Mouse (Mus musculus) heart, adult 2 months (tissue): ENCODE data around the gene Foxp4. TPM values are rescaled to one million over a fixed set of nuclear protein-coding genes. Genes with fewer than 3 reads are reported as not detected.

Experiments used
- DNase-seq, 2 experiments: peaks; one replicate each; pipeline ENCODE4 v3.0.0; 2021
- H3K27ac ChIP-seq: fragments of 200-600 bp; 2 replicates; pipeline ENCODE4 v1.8.1; 2022
- H3K27me3 ChIP-seq: fragments of 200-500 bp; 2 replicates; pipeline ENCODE4 v1.6.1; 2012; ENCODE audit warnings: mild to moderate bottlenecking, low read length, inconsistent platforms, mixed read lengths; ENCODE audit not compliant: control insufficient read depth, insufficient read depth
- H3K36me3 ChIP-seq: fragments of 200-500 bp; 2 replicates; pipeline ENCODE4 v1.6.1; 2012; ENCODE audit warnings: low read length, inconsistent platforms; ENCODE audit not compliant: control insufficient read depth, insufficient read depth
- H3K4me1 ChIP-seq: fragments of 200-500 bp; 2 replicates; pipeline ENCODE4 v1.6.1; 2011; ENCODE audit warnings: low read length; ENCODE audit not compliant: control insufficient read depth, insufficient read depth
- H3K4me3 ChIP-seq: fragments of 200-600 bp; 2 replicates; pipeline ENCODE4 v1.8.1; 2022
- H3K79me2 ChIP-seq: fragments of 200-500 bp; replicated peaks from 2 replicates; pipeline ENCODE4 v1.6.1; 2012; ENCODE audit warnings: mild to moderate bottlenecking, inconsistent platforms, low read length, moderate library complexity, mixed read lengths; ENCODE audit not compliant: control insufficient read depth, insufficient read depth
- H3K9ac ChIP-seq: fragments of 200-500 bp; 2 replicates; pipeline ENCODE4 v1.6.1; 2012; ENCODE audit warnings: low read depth, mild to moderate bottlenecking, control low read depth, inconsistent platforms, low read length, mixed read lengths
- CTCF ChIP-seq: fragments of 200-600 bp; IDR thresholded peaks from 2 replicates; pipeline ENCODE4 v1.8.1; 2022; ENCODE audit warnings: antibody characterized with exemption, mild to moderate bottlenecking, moderate library complexity
- EP300 ChIP-seq: fragments of 200-500 bp; IDR thresholded peaks from 2 replicates; pipeline ENCODE4 v1.6.1; 2011; ENCODE audit warnings: low read depth, low read length, control low read depth; ENCODE audit not compliant: insufficient read depth
- POLR2A ChIP-seq: fragments of 200-500 bp; IDR thresholded peaks from 2 replicates; pipeline ENCODE4 v1.6.1; 2011; ENCODE audit warnings: mild to moderate bottlenecking, low read depth, low read length, control low read depth; ENCODE audit not compliant: insufficient read depth
- WGBS: fragments of 180-500 bp; shearing (Covaris S2); methylation state at CpG from one replicate; pipeline ENCODE4 v1.1.7; 2018; 5-methylcytosine and 5-hydroxymethylcytosine counted together
- intact Hi-C: fragments of 180-260 bp; cut with DNase I; formaldehyde crosslinking; loops from one replicate; pipeline ENCODE4 v1.15.1; 2025
- polyA plus RNA-seq: library from polyadenylated mRNA; depleted of rRNA; stranded (reverse); fragments of >200 nt; gene quantifications from 2 replicates; pipeline ENCODE4 v1.2.3, GENCODE M21; 2012
- total RNA-seq, 2 experiments: library from RNA; stranded (reverse); gene quantifications; 2 replicates each; pipeline ENCODE4 v1.2.3; 2021

Gene Foxp4
- total and polyA plus RNA-seq, 3 experiments: 10.0 to 13.7 (median 11.7) TPM

DNA sequence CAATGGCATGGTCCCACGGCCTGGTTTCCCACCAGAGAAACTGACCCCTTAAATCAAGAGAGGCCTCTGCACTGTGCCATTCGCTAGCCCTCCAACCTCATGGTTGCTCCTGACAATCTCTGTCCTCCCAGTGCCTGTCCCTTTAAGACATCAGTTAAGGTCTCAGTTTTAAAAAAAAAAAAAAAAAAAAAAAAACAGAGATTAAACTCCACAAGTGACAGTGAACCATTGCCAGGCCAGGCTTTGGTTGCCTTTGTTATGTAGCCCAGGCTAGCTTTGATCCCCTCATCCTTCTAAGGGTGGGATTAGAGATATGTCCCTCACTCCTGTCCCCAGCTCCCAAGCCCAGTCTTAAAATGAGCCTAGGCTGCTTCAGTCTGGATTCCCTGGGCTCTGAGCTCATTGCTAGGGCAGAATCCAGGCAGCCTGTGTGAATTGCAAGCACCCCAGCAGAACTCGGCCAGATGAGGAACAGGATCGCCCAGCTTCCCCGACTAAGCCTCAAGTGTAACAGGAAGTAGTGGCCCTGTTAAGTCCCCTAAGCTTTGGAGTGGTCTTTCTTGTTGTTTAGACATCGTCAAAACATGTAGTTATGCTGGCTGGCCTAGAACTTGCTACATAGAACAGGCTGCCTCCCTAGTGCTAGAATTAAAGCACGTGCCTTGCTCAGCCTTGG, 73.7 kb downstream of the Foxp4 start:
- no peaks in the 10 kb centered on the region for H3K36me3 ChIP-seq
- no peak overlapping the region; the same call in 1 of the 2 replicates for H3K27ac ChIP-seq
- WGBS: 72% methylated on average over 7 of the region's 7 CpGs
- no peak overlapping the region for H3K9ac ChIP-seq
- no peak for TF ChIP-seq CTCF
- no peak for TF ChIP-seq EP300
- TF ChIP-seq POLR2A: no peak
- H3K4me3 ChIP-seq: no peak overlapping the region
- DNase-seq: no peak
- intact Hi-C loops: no loop called here
- no peaks in the 10 kb centered on the region for H3K27me3 ChIP-seq
- H3K4me1 ChIP-seq: peaks cover 3% of the 10 kb centered on the region; the same call in 1 of the 2 replicates
- no peaks in the 10 kb centered on the region for H3K79me2 ChIP-seq

GRCm38 (mm10) chr17:47850035-47850434, 74.4 kb downstream of the Foxp4 start:
- Histone ChIP-seq H3K9ac (no peak overlapping the region), H3K4me1 (peaks cover 3% of the 10 kb centered on the region; the same call in 1 of the 2 replicates), H3K27ac (peak overlapping the region; percentile 65), H3K4me3 (no peak overlapping the region), H3K27me3 (no peaks in the 10 kb centered on the region), H3K79me2 (no peaks in the 10 kb centered on the region), H3K36me3 (no peaks in the 10 kb centered on the region)
- intact Hi-C loops: no loop called here
- no peak for TF ChIP-seq CTCF
- no peak for TF ChIP-seq EP300
- no peak for TF ChIP-seq POLR2A
- WGBS: 52% methylated on average over 3 of the region's 3 CpGs
- DNase-seq: peak in 1 of 2 experiments; percentile 67

DNA sequence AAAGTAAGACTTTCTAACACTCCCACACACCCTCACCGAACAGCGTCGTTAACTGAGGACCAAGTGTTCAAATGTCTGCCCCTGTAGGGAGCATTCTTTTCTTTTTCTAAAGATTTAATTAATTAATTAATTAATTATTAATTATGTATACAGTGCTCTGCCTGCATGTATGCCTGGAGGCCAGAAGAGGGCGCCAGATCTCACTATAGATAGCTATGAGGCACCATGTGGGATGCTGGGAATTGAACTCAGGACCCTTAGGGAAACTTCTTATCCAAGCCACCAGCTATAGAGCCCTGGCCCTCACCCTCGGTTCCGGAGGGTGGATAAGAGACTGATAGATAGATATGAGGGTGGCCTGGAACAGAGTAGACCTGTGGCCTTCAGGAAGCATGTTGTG, 76.5 kb downstream of the Foxp4 start:
- DNase-seq: no peak
- H3K36me3 ChIP-seq: no peaks in the 10 kb centered on the region
- intact Hi-C loops: no loop called here
- H3K79me2 ChIP-seq: no peaks in the 10 kb centered on the region
- 80% methylated on average over 6 of the region's 6 CpGs for WGBS
- no peak overlapping the region for H3K9ac ChIP-seq
- H3K27me3 ChIP-seq: no peaks in the 10 kb centered on the region
- H3K4me1 ChIP-seq: peaks cover 4% of the 10 kb centered on the region
- no peak overlapping the region for H3K4me3 ChIP-seq
- no peak overlapping the region for H3K27ac ChIP-seq
- TF ChIP-seq CTCF (peak; percentile 35), EP300 (no peak)

- WGBS: 78% methylated on average over 11 of the region's 11 CpGs
- no peaks in the 10 kb centered on the region for H3K36me3 ChIP-seq
- H3K4me1 ChIP-seq: peaks cover 11% of the 10 kb centered on the region
- H3K27ac ChIP-seq: no peak overlapping the region
- H3K9ac ChIP-seq: no peak overlapping the region
- H3K4me3 ChIP-seq: no peak overlapping the region
- TF ChIP-seq POLR2A: no peak
- no peak for TF ChIP-seq CTCF
- TF ChIP-seq EP300: no peak
- intact Hi-C loops: no loop called here
- no peak for DNase-seq
- no peaks in the 10 kb centered on the region for H3K79me2 ChIP-seq
- H3K27me3 ChIP-seq: no peaks in the 10 kb centered on the region
Observed at GRCm38 (mm10) chr17:47845609-47846008, 78.8 kb downstream of the Foxp4 start.

- no peaks in the 10 kb centered on the region for H3K27me3 ChIP-seq
- no peaks in the 10 kb centered on the region for H3K79me2 ChIP-seq
- no peak overlapping the region for H3K4me3 ChIP-seq
- intact Hi-C loops: no loop called here
- peak; percentile 43 for TF ChIP-seq CTCF
- no peak for TF ChIP-seq POLR2A
- H3K36me3 ChIP-seq: no peaks in the 10 kb centered on the region
- no peak overlapping the region for H3K9ac ChIP-seq
- WGBS: 97% methylated on average over 3 of the region's 3 CpGs
- peaks cover 8% of the 10 kb centered on the region for H3K4me1 ChIP-seq
- DNase-seq: no peak
- H3K27ac ChIP-seq: no peak overlapping the region
Observed at GRCm38 (mm10) chr17:47843465-47843864, 81.0 kb downstream of the Foxp4 start.

DNA sequence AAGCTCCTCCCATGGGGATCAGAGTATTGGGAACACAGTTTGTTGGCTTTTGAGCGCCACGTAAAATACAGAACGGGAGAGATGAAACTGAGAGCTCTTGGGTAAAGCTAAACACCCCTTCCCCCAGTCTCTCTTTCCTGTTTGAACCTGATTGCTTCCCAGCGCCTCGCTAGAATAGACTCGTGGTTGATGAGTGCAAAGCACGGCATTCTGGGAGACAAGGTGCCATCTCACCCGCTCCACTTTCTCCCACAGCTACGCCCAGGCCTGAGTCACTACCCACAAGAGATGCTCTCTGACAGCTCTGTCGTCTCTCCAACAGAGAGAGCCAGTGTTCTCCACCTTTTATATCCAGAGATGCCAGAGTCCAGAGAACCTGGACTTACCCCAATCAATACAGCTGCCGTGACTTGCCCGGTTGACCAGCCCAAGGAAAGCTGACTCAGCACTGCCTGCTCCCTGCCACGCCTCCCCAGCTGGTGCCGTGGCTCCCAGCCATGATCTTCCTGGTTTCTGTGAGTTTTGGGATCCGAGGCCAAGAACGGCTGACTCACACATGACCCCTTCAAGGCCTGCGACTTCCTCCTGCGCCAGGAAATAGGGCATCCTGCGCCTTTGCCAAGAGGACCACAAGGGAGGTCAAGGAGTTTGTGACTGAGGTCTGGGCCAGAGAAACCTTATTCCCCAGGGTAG, 82.4 kb downstream of the Foxp4 start:
- Histone ChIP-seq H3K27me3 (no peaks in the 10 kb centered on the region), H3K27ac (no peak overlapping the region), H3K36me3 (no peaks in the 10 kb centered on the region), H3K79me2 (no peaks in the 10 kb centered on the region), H3K9ac (no peak overlapping the region), H3K4me3 (no peak overlapping the region), H3K4me1 (peaks cover 8% of the 10 kb centered on the region)
- 41% methylated on average over 19 of the region's 19 CpGs for WGBS
- TF ChIP-seq EP300 (peak; percentile 66), CTCF (no peak)
- DNase-seq: peak; percentile 88
- intact Hi-C loops: no loop called here
